Mouse (Mus musculus) cerebellum, postnatal 25 days (tissue): ENCODE results near the gene Inpp4b.

Experiments
- DNase-seq, 2 experiments: peaks; one replicate each; pipeline ENCODE4 v3.0.0; 2021; ENCODE audit warnings: mixed read lengths in 2 of 2

Gene Inpp4b

DNA sequence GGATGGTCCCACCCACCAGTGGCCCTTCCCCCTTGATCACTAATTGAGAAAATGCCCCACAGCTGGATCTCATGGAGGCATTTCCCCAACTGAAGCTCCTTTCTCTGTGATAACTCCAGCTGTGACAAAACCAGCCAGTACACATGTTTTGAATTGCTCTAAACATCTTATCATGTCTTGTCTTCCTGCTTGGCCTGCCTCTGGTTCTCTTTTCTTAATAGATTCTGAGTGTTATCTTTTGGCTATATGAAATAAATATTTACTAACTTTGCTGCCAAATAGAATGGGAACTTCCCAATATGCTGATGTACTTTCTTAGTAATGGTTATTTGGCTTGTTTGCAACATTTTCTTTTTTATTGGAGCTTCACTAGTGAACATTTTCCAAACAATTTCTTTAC, 389.0 kb downstream of the Inpp4b start:
- no peak for DNase-seq

DNA sequence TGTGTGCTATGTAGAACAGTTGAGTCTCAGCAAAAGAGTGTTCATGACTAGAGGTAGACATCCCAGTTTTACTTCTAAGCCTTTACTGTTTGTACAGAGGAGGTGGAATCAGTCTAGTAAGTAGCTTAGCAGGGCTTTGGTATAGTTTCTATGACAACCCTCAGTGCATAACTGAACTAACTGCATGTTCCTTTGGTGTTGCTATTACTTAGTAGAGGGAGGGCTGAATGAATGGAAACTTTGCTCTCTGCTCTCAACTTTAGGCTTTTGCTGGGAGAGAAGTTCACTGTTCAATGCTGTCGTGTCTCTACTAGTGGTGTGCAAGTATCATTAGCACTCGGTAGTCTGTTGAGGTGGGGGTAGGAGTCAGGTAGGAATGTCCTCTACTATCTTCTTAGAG, 393.3 kb downstream of the Inpp4b start:
- DNase-seq, result no peak

DNA sequence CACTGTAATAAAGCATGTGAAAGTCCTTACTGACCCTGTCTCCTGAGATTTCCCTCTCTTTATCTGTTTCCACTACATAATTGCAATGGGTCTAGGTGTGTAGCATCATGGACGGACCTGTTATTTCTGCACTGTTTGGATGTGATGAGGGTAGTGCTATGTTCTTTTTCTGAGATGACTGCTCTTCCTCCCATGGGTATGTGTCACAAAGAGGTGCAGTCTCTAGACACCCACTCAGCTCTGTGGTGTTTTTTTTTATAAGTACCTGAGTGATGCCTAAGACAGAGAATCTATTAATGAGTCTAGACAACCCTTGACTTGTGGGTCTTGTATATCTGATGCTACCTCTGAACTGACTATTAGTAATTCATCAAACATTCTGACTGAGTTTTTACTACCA, 393.7 kb downstream of the Inpp4b start:
- no peak for DNase-seq

DNA sequence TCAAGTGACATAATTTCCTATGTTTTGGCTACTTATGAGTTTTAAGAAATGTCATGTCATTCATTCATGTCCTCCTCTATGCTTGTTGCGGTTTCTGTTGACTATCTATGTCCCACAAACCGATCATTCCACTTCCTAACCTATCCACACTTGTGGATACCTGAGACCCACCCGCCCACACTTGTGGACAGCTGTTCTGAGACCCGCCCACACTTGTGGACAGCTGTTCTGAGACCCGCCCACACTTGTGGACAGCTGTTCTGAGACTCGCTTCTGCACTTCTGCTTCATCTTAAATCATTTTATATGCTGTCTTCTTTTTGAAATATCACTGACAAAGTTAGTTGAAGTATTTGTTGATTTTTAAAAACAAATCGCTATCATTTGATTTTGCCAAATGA, 400.2 kb downstream of the Inpp4b start:
- DNase-seq, result no peak

DNA sequence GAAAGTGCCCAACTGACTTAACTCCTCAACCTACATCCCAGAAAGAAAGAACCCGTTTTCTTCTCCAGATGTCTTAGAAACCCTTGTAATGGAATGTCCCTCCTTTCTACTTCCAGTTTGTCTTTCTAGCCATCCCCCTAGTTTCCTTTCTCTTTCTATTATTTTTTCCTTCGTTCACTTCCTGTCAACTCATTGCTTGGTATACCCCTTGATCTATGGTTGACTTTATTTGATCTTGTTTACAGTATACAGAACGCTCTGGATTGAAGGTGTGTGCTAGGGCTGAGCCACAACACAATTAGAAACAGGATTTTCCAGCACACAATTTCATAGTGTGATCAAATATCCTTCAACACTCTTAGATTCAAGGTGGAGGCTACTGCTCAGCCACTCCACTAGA, 400.7 kb downstream of the Inpp4b start:
- no peak for DNase-seq

DNA sequence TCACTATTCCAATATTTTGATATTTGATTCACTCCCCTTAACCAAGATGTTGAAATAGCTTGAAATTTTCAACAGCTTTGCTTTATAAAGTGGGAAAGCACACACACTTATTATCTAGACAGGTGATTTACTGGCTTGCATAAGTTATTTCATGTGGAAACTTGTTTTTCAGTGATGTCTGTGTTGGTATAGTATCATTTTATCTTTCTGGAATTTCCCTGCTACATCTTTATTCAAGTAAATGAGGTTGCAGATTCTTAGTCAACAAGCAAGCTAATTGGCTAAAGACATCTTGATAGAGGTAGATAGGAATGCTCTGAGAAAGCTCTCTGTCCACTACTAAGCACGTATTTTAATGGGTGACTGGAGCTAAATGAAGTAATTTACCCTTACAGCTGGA, 403.1 kb downstream of the Inpp4b start:
- no peak for DNase-seq

DNA sequence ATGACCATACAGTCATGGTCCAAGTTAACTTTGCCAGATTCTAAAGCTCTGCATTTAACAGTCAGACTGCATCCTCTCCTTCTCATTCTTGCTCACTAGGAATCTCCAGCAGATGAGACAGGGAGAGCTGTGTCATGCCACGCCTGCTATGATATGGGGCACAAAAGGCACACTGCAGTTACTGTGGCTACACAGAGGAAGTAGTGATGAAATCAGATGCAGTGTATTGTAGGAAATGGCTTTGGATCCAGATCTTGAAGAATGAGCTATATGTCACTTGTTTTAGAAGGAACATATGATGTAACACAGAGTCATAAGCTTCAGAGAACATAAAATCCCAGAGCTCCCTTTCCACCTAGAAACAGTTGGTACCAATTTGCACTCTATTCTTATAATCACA, 408.8 kb downstream of the Inpp4b start:
- no peak for DNase-seq

DNA sequence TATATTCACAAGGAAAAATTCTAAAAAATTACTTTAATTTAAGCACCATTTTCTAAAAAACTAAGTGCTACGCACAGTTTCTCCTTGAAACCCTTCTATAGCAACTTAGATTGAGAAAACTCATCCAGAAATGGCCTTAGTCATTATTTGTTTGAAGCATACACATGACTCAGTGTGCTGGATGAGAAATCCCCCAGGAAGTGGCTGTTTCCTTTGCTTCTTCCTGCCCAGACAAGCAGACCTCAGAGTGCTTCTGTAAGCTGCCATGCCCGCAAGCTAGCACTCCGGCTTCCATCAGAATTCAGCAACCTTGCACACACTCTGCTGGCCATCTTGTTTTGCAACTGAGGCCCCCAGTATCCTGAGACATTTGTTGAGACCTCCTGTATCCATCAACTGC, 414.3 kb downstream of the Inpp4b start:
- no peak for DNase-seq

DNA sequence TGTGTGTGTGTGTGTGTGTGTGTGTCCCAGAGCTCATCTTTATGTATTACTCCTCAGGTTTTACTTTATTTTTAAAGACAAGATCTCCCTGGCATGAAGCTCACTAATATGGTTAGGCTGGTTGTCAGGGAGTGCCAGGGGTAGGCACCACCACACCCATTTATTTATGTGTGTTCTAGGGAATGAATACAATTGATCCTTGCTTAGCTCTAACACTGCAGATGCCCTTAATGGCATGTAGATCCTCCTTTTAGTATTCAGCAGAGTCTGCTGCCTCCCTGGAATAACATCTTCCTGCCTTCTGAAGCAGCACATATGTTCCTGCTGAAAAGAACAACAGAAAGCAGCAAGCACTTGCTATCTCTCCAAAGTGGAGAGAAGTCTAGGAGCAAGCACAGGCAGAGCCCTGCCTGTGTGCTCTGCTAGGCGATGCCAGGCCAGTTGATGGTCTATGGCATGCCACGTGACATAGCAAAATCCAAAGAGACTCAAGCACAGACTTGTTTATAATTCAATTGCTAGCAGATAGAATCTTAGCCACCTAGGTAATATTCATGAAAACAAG, 415.3 kb downstream of the Inpp4b start:
- no peak for DNase-seq

DNA sequence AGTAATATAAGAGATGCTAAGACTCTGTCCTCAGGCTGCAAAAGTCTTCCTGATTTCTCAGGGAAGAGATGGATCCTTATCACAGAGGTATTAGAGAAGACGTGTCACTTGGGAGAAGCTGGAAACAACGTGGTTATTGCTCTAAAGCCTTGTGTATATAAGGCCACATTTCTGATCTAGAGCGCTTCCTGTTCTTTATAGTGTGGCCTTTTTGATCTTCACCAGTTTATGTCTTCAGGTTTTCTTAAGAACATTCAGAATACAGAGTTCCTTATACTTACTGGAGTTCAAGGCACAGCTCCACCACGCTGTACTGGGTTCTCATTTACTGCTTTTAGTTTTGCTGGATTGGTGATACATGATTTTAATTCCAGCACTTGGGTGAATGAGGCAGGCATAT, 419.1 kb downstream of the Inpp4b start:
- DNase-seq, result no peak

DNA sequence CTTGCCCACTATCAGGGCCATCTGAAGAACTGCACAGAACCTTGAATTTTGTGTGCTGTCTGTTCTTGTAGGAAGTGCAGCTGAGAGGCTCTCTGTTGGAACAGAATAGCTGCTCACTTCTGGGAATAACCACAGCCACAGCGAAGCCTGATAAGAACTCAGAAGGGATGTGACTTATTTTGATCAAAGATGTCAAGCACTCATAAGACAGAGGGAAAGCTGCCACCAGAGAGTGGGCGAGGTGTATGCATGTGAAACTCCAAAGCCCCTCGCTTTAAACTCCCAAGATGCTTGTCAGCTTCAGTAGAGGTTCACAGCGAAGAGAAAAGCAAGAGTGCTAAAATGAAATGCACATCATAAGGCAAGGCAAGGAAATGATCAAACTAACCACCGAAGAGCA, 423.7 kb downstream of the Inpp4b start:
- no peak for DNase-seq

DNA sequence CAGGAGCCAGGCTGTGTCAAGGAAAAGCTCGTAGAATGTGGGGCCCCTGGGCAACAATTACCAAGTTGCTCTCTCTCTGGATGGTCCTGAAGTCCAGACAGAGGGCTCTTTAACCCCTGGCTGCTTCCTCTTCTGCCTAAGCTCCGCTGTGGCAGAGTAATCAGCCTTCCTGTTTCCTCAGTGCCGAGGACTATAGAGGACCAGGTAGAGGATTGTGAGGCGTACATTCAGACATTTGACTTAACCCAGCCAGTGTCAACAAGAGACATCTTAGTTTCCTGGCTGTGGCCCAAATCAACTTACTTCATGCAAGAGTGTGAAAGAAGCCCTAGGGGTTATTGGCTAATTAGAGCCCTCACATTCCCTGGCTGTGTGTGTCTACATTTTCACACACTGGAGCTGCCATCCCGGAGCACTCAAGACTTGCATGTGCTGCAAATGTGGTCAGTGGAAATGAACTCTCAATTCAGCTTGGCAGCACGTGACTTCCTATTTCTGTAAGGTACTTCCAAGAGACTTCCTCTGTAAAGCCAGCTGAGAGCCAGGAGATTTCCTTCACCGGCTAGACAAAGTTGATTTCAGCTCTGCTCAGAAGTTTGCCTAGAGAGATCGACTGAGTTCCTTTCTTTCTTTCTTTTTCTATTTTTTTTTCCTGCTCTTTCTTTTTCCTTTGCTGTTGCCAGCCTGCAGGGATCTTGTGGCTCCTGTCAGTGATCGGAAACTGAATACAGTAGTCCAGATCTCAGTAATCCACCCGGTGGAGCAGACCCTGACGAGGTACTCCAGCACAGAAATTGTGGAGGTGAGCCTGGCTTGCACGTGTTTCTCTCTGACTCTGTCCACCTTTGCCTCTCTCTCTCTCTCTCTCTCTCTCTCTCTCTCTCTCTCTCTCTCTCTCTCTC, 425.3 kb downstream of the Inpp4b start:
- DNase-seq, result peak in 1 of 2 experiments; percentile 11

DNA sequence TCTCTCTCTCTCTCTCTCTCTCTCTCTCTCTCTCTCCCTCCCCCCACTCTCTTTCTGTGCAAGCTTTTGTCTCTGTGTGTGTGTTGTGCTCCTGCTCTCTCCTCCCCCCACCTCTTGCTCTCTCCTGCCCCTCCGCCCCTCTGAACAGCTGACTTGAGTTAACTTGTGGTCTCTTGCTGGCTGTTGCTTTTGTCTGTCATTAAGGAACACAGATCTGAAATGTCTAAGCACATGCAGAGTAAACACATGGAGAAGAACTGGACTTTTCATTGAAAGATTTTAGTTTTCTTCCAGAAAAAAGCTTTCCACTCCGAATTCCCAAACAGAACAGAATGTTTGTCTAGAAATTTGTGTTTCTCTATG, 425.9 kb downstream of the Inpp4b start:
- DNase-seq, result no peak

DNA sequence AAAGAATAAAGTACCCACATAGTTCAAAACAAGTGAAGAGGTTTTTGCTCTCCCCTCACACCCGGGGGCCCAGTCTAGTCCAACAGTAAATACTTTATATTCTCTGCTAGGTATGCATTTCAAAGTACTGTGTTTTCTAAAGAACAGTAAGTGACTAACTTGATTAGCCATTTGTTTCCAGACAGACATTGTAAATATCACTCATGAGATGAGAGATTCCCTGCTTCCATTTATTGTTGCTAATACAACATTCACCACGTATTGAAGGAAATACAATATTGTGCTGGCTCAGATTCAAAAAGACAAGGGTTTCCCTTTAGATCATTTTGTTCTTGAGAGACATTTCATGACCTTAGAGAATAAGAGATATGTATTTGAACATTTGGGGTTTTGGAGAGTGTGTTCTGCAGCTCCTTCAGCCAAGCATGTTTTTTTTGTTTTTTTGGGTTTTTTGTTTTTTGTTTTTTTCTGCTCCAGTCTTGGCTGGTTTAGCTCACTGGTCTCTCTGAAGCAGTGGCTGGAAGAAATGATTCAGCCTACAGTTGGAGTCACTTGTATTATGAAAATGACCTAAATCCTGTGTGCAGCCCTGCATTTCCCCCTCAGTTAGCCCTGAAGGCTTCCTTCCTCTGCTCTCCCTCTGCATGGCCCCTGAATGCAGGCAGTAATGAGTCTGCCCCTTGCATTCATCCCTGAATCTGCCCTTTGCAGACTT, 426.5 kb downstream of the Inpp4b start:
- no peak for DNase-seq

DNA sequence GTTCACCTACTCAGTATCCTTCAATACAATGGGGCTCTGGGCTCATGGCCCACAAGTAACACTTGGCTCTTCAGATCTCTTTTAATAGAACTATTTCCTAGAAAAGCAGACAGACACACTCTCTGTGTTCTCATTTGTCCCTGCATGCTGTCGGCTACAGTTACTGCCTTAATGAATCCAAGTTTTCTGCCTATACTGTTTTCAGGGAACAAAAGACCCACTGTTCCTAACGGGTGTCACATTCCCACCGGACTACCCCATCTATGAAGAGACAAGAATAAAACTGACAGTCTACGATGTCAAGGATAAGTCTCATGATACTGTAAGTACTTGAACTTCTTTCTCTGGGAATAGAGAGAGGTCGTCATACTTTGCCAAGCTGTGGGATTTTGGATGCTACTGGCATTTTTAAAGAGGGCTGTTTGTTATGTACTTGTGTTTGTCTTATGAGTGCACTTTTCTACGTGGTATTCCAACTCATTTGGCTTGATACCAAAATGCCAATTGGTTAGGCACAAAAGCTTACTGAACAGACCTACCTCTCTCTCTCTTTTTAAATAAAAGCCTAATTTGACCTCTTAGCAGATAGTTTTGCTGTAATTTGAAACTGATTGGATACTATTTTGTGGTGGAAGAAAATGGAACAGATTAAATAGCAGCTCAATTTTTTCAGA, 428.4 kb downstream of the Inpp4b start:
- no peak for DNase-seq

DNA sequence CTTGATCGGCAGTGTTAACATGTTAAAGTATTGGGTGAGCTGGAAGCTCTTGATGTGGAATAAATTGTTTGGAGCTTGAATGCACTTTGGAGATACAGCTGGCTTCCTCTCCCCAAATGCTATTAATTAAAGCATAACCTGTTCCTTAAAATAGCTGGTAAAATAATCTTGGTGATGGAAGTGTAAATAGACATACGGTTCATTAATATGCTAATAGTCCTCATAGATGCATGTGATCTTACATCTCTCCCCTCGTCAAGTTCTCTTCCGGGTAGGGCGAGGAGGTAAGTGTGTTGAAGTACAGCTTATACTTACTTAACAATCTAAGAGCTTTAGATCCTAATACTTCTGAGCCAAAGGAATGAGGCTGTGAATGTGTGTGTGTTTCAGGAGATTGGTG, 430.5 kb downstream of the Inpp4b start:
- DNase-seq, result no peak

DNA sequence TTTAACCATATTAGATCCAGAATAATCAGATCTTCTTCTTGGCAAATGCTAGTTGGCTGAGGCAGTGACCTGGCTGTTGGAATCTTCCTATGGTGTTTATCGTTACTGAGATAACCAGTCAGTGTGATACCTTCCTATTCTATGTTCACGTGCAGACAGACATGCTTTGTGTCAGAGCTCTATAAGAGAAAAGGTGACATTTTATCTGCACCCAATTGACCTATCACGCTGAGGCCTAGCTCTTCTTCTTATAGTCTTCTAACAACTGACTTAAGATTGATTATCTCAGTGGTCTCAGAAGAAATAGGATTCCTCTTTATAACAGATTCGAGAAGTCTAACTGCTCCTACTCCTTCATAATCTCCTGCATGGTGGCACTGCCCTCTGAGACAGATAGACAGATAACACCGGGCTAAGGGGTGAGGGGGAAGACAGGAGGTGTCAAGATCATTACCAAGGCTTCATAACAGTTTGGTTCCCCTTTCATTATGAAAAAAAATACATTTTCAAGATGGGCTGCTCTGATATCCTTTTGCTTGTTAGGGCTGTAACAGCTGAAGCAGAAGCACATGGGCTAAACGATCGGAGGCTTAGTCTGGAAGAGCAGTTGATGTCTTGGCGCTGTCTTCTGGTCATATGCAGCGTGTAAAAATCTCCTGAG, 431.1 kb downstream of the Inpp4b start:
- no peak for DNase-seq

DNA sequence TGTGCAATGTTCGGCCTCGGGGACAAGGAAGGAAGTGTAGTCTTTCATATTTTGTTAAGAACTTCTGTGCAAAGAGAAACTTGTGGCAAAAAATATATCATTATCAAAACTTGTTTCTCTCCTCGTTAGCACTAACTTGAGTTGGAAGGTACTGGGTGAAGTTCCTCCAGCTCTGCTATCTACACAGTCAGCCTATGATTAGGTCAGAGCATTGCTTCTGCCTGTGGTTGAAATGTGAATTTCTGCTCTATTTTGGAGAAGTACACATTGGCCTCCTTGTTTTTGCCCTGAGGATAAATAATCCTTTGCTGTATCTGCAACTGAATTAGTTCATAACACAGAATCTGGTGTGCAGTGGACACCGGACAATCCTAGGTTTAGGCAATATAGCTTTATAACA, 431.7 kb downstream of the Inpp4b start:
- DNase-seq, result no peak

DNA sequence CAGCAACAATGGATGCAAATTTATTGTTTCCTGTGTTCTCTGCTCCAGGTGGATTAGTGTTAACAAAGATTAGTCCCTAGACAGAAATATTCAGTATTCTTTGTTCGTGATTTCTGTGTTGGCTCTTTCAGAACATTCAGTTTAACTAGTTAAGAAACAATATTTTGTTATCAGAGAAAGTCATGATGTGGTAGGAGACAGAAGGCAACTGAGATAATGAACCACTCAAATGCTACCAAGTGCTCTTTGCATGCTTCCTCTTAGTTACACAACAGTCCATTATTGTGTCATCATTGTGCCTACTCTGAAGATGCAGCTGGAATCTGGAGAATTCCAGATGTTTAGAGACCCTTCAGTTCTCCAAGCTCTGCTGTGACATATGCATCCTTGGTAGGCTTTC, 432.1 kb downstream of the Inpp4b start:
- no peak for DNase-seq

DNA sequence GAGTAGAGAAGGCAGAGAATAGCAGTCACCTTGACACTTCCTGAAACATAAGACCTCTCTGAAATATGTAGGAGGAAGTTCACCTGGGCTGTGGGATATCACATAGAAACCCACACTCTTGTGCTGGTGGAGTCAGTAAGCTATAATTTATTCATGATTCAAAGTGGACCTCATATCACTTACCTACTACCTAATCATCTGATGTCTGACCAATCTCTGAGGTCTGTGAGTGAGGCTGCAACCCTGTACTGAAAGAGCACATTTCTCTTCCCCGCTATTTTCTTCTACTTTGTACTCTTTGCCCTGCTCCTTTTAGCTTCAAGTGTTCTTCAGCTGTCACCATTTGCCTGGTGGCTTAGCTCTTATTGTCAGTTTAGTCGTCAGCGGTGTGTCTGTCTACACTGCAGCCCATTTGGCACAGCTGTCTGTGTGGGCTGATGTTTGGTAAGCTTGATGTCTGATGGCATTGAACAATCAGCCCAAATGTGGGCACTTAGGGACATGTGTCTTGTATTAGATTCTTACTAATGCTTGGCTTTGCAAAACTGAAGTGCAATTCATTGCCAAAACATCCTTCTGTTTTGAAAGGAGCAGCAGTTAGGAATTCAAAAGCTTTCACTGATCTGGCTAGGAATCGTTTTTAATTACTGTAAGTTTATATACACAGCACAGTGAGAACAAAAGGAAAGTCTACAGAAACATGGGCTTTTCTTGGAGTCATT, 434.3 kb downstream of the Inpp4b start:
- DNase-seq, result no peak

DNA sequence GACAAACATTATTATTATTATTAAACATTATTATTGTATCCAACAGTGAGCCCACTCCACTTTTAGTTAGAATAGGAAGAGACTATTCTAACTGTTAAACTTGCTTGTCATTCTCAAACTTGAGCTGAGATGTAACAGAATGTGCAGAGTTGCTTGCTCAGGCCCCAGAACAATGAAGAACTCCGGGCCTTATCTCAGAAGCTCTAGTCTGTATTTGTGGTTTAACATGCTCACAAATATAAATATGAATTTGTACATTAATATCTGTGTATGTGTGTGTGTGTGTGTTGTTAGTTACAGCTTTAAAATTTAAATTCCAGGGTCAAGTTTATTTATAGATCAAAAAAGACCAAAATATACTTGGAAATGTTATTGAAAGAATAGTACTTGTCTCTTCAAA, 435.3 kb downstream of the Inpp4b start:
- DNase-seq, result no peak

DNA sequence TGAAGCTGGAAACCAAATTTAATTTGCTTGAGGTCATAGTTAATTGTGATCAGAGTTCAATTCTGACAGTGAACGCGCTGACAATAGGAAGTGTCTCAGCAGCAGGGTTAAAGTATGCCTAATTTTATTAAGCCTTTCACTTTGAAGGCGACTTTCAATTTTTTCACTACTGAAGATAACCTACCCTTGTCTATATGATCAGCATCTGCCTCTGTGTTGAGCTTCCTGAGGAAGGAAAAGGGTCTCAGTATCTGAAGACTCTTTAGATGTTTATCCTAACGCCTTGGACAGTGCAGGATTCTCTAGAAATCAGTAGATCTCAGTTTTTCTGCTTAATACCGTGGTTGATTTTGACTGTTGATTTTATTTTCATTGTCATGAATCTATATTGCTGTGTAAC, 437.1 kb downstream of the Inpp4b start:
- no peak for DNase-seq
